Mouse (Mus musculus) yolk sac, embryonic 10.5 days (tissue): ENCODE measurements at regions not wholly inside any gene's neighbourhood (a gene's known extent, or its start where the extent isn't known, plus 50 kb on each side); places are given as distances from the start of the nearest gene placed in this dataset.
"Not testable (repeated sequence)": the region's sequence is repeated elsewhere in the genome, so short reads cannot be mapped to it uniquely, and the experiment has no call there.

Experiments
- DNase-seq: peaks from one replicate; pipeline ENCODE4 v3.0.0-alpha.2; 2017; ENCODE audit warnings: low spot score

GRCm38 (mm10) chr8:5523281-5523680, 418.1 kb upstream of the Slc10a2 start:
- DNase-seq, result no peak

DNA sequence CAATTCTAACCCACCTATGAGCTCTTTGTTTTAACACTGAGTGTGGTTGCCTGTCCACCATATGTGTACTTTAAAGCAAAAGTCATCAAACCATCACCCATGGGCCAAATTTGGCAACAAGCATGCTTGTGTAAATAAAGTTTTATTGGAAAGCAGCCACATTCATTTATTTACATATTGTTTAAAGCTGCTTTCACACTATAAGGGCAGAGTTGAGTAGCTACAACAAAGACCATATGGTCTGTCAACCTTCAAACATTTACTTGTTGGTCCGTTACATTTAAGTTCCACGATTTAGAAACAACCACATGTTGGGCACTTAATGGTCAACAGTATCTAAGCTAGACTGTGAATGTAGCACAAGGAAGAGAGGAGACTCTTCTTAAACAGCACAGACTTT, 390.7 kb upstream of the Slc10a2 start:
- DNase-seq, result no peak

GRCm38 (mm10) chr8:5490491-5490890, 385.3 kb upstream of the Slc10a2 start:
- DNase-seq, result no peak

GRCm38 (mm10) chr8:5482938-5483337, 377.8 kb upstream of the Slc10a2 start:
- DNase-seq, result no peak

- no peak for DNase-seq
Observed at GRCm38 (mm10) chr8:5472999-5473398, 367.8 kb upstream of the Slc10a2 start.

- DNase-seq, result no peak
Observed at GRCm38 (mm10) chr8:5472582-5472981, 367.4 kb upstream of the Slc10a2 start.

GRCm38 (mm10) chr8:5457619-5458018, 352.5 kb upstream of the Slc10a2 start:
- no peak for DNase-seq

DNA sequence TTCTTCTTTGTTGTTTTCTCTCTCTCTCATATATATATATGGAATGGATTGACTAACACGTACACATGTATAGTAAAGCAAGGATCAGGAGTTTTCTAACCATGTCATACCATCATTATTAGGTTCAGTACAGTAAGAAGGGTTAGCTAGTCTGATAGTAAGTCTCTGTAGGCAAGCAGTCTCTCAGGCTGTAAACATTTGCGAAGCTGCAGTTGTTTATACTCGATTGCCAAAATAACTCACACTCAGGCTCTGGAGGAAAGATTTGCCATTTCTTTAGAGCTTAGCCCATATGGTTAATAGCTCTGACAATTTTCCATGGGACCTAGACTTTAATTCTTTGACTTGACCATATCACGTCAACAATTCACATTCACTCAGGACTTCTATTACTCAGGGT, 348.3 kb upstream of the Slc10a2 start:
- DNase-seq, result no peak

DNA sequence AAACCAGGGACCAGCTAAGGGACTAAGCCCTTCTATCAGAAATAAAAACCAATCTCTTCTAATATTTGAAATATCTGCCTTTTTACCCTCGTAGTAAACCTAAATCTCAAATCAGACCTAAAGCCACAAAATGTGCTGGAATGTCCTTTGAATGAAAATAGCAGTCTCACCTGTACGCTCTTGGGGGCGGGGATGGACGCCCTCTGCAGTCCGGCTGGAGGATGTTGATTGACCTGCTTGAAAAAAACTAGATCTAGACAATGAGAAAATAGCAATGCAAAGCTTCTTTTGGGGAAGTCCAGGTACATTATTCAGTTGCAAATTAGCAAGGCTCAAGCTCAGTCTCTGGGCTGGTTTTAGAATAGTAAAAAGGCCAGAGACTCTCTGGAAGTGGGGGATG, 337.1 kb upstream of the Slc10a2 start:
- not testable (repeated sequence) for DNase-seq

DNA sequence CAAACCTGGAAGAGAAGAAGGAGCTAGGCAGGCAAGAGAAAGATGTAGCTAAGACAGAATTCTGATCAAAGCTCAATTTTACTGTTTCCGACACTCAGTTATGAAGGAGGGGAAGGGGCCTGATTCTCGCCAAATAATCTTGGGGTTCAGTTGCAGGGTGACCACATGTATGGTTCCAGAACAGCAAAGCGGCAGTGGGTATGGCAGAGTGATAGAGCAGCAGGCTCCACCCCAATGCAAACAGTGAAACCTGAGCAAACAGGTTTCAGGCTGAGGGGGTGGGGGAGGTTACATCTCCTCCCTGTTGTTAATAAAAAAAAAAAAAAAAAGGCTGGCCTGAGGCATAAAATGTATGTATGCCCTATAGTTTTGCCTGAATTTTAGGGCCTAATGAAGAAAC, 335.3 kb upstream of the Slc10a2 start:
- DNase-seq, result not testable (repeated sequence)

DNA sequence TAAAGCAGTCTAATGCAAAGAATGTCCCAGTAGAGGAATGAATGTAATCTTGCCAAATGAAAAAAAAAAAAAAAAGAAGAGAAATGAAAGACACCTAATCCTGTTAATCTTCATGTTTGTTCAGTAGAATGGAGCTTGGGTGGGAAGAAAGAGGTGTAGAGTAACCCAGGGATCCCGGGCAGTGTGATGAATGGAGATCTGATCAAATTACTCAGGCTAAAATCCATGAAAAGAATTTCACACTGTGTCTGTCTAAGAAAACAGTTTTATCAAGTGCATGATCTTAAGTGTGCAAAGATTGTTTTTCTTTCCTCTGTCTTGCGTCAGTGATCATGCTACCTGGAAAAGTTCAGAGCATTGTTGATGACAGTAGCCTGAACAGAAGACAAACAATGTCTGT, 333.9 kb upstream of the Slc10a2 start:
- DNase-seq, result no peak

DNA sequence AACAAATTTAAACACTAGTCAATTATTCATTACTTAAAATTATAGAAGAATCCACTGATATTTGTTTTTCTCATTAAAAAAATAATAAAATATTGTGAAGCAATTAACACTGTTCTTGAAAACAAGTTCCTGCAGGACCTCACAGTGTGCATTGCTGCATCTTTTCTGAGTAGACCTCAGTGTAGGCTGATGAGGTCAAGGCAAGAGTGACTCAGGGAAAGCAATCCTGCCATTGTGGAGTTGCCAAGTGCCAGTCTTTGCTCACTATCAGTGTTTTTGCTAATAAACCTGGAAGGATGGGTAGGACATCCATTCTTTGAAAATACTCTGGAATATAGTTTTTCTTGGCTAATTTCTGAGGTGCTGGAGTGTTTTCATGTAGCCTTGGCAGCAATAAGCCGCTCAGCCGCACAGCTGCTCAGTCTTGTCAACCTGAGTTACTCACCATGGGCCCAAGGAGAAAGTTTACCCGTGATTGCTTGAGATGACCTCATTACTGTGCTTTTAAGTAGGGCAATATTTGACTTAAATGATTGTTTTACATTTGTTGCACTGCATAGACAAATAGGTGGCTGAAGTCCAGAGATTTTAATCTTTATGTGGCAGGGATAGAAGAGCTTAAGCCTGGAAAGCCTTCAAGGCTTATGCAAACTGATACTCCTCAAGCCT, 323.3 kb upstream of the Slc10a2 start:
- DNase-seq, result no peak

- DNase-seq, result not testable (repeated sequence)
Observed at GRCm38 (mm10) chr8:5416841-5417240, 311.7 kb upstream of the Slc10a2 start.

DNA sequence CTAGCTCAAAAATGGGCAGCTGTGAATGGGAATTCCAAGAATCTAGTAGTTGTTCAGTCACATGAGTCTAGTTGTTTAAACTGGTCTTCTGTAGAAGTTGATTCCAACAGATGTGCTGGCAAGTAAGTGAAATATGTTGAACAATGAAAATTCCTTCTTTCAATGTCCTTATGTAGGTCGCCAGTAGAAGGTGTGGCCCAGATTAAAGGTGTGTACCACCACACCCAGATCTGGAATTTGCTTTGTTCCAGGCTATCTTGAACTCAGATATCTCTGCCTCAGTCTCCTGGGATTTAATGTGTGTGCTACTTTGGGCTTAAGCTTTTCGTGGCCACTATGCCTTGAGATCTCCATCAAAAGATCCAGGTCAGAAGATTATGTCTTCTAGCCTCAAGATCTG, 279.7 kb upstream of the Slc10a2 start:
- DNase-seq, result no peak

DNA sequence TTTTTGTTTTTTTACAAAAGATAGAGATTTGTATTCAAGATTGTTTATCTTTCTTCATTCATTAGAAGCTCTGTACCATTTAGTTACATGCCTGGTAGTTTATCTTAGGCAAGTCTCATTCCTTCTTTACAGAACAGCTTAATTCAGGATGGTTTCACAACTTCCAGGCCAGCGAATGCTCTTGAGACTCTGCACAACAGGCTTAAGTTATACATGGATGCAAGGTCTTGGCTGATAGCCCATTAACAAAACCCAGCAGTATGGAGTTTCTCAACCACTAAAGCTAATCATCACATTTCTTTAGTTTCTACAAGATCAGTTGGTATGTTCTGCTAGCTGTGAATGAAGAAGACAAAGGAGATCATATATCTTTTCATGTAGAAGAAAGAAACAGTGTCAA, 272.9 kb upstream of the Slc10a2 start:
- DNase-seq, result no peak

GRCm38 (mm10) chr8:5339953-5340352, 234.8 kb upstream of the Slc10a2 start:
- DNase-seq, result no peak

- no peak for DNase-seq
Observed at GRCm38 (mm10) chr8:5314594-5314993, 209.4 kb upstream of the Slc10a2 start.

GRCm38 (mm10) chr8:5299982-5300381, 194.8 kb upstream of the Slc10a2 start:
- DNase-seq, result no peak

DNA sequence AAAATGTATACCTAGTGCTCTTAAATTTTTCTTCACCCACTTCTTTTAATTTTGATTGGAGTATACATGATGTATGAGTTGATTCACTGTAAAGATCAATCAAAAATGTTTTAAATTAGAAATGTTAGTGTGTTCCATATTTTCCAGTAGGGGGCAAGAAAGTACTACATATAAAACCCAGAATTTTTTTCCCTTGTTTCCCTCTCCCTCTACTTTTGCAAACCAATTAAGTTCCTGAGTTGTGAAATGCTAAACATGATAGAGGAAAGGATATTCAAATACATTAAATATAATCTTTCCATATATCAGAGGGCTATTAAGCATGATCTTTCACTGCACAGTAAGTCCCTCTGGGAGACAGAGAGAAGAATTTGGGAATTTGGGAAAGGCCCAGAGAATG, 192.0 kb upstream of the Slc10a2 start:
- DNase-seq, result no peak

DNA sequence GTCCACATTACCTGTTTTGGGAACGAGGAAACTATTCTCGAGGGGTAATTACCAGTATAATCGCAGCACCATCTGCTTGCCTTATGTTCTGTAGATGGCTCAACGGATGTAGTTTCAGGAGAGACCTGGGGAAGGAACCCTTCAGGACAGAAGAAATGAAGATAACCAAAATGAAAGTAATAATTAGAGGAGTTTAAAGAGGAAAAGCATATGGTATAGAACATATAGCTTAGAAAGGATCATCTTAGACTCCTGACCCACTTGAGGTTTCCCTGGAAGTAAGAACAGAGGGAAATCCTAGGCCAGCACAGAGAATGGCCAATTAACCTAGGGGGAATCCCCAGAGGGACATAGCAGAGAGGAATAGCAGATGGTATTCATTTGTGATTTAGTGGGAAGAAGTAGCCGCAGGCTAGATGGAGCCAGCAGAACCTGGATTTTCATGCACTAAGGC, 180.6 kb upstream of the Slc10a2 start:
- peak; percentile 2 for DNase-seq

- no peak for DNase-seq
Observed at GRCm38 (mm10) chr8:5283799-5284198, 178.6 kb upstream of the Slc10a2 start.

GRCm38 (mm10) chr8:5262316-5262715, 157.2 kb upstream of the Slc10a2 start:
- DNase-seq, result no peak

GRCm38 (mm10) chr8:5241871-5242270, 136.7 kb upstream of the Slc10a2 start:
- DNase-seq, result not testable (repeated sequence)
